ENCODE assay signal across 9 mouse cellular contexts in genomic region chr6:87276941-87277340, GRCm38 (mm10). TPM values are rescaled to one million over a fixed set of nuclear protein-coding genes. Genes with fewer than 3 reads are reported as not detected.
DNase-seq lines count a peak whose midpoint lies in the region; ATAC-seq and TF ChIP-seq lines count a peak whose summit lies in the region.
"Had no signal": no experiment of that assay in that cellular context is flagged by ENCODE, and none has a peak within 500 bp of the region (broad histone marks: within the 10 kb centered on the region; RNA-seq: fewer than 3 reads in every experiment).

No protein-coding gene starts in this region.

- H3K9ac ChIP-seq in limb, embryonic 12.5 days (replicated peaks) = no peak overlapping the region

- ATAC-seq in limb, embryonic 12.5 days (ENCODE audit: insufficient number of reproducible peaks, insufficient read depth, low FRiP score, low TSS enrichment, low read depth) = no peak

- no peak for TF ChIP-seq CTCF in layer of hippocampus, adult 2 months (conservative IDR thresholded peaks at IDR 0.05)

- peak; percentile 35 to 43 for DNase-seq in cerebellum, postnatal 14 days
- DNase-seq in cerebellum, adult 8-10 months = no peak
- no peak for DNase-seq in layer of hippocampus, adult 2 months (ENCODE audit: low spot score in 2 of 2)
- DNase-seq in layer of hippocampus, adult 8-10 months (ENCODE audit: low spot score in 2 of 2) = no peak
- DNase-seq in adipocyte (ENCODE audit: low spot score) = peak; percentile 58
- DNase-seq in spleen, postnatal 36 days (ENCODE audit: low spot score in 2 of 2) = no peak
- no peak for DNase-seq in thymus, postnatal 14 days
- DNase-seq: thymus, adult 2 months had no signal

- H3K36me3 ChIP-seq in limb, embryonic 12.5 days = peaks cover 54% of the 10 kb centered on the region

- H3K27me3 ChIP-seq in limb, embryonic 12.5 days = no peaks in the 10 kb centered on the region

- H3K4me3 ChIP-seq in layer of hippocampus, adult 2 months = no peak overlapping the region
- no peak overlapping the region for H3K4me3 ChIP-seq in limb, embryonic 12.5 days (replicated peaks)

- peaks cover 55% of the 10 kb centered on the region for H3K4me1 ChIP-seq in limb, embryonic 12.5 days (replicated peaks)

- H3K9me3 ChIP-seq in limb, embryonic 12.5 days = peaks cover 8% of the 10 kb centered on the region

- H3K4me2 ChIP-seq in limb, embryonic 12.5 days = no peak overlapping the region

- peak overlapping the region; percentile 55; the same call in 1 of the 2 replicates for H3K27ac ChIP-seq in layer of hippocampus, adult 2 months
- H3K27ac ChIP-seq in limb, embryonic 12.5 days = peak overlapping the region; percentile 69

- WGBS in limb, embryonic 12.5 days = 91% methylated on average over 7 of the region's 7 CpGs

RNA-seq across cellular contexts. Expression of gene Antxr1, which starts 58.7 kb away (rescaled TPM):
- total RNA-seq in layer of hippocampus, adult 2 months (2021) = 10 to 100 TPM in 1 of 2 experiments, 1 to 10 TPM in 1; 9.7 to 10.7 TPM
- 10 to 100 TPM; 11.2 to 16.5 (median 12.9) TPM for total RNA-seq in layer of hippocampus, adult 8-10 months (2022)
- polyA plus RNA-seq in limb, embryonic 12.5 days (2016; fragmentation: Nextera tagmentation; extraction: Ambion mirVana) = 15.4 and 16.2 TPM in 2 replicates

Comparison
In these comparisons a context has a peak if more than half of its experiments do, and no peak if none do; other contexts are left out.
1. DNase-seq: peak in cerebellum, postnatal 14 days (2 of 2) and adipocyte (single experiment); none in cerebellum, adult 8-10 months (single experiment), layer of hippocampus, adult 2 months (0 of 2), layer of hippocampus, adult 8-10 months (0 of 2), spleen, postnatal 36 days (0 of 2) and thymus, postnatal 14 days (single experiment).